Mouse (Mus musculus) brain, embryonic 14.5 days (tissue): ENCODE measurements around the gene Gpr1. TPM values are rescaled to one million over a fixed set of nuclear protein-coding genes. Genes with fewer than 3 reads are reported as not detected.
"Not testable (repeated sequence)": the region's sequence is repeated elsewhere in the genome, so short reads cannot be mapped to it uniquely, and the experiment has no call there.

Source experiments
- DNase-seq: peaks from one replicate; pipeline ENCODE4 v3.0.0-alpha.2; 2011; ENCODE audit warnings: low read depth
- CTCF ChIP-seq: fragments of 200-500 bp; IDR thresholded peaks from 2 replicates; pipeline ENCODE4 v1.5.1; 2012; ENCODE audit warnings: inconsistent platforms, mild to moderate bottlenecking, moderate library complexity, borderline replicate concordance; ENCODE audit not compliant: insufficient read depth, insufficient read length; ENCODE audit errors: extremely low read depth
- POLR2A ChIP-seq: fragments of 200-500 bp; IDR thresholded peaks from 2 replicates; pipeline ENCODE4 v1.6.1; 2012; ENCODE audit warnings: mild to moderate bottlenecking, inconsistent platforms, borderline replicate concordance; ENCODE audit not compliant: poor library complexity, insufficient read depth, insufficient read length, severe bottlenecking; ENCODE audit errors: extremely low read depth
- polyA plus RNA-seq: library from polyadenylated mRNA; depleted of rRNA; stranded (reverse); fragments of >200 nt; gene quantifications from 2 replicates; pipeline ENCODE4 v1.2.3, GENCODE M21; 2012

The Gpr1 gene
- polyA plus RNA-seq, 1 experiment, result 0.45 TPM

DNA sequence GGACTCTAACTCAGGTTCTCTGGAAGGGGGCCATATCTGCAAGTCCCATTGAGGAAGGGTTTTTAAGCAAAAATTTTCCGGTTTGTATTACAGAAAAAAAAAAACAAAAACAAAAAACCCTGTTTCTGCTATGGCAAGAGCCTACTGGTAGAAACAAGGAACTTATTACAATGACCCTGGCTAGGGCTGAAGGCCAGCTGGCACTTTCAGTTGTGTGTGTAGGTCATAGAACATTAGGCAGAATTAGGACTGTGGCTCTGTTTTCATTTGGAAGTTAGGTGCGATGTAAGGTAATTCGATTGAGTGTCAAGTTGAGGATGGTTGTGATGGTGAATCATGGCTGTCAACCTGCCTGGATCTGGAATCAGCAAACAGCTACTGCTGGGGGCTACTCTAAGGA lies 25.8 kb downstream of the Gpr1 start:
- DNase-seq, result no peak
- TF ChIP-seq POLR2A (no peak), CTCF (no peak)

DNA sequence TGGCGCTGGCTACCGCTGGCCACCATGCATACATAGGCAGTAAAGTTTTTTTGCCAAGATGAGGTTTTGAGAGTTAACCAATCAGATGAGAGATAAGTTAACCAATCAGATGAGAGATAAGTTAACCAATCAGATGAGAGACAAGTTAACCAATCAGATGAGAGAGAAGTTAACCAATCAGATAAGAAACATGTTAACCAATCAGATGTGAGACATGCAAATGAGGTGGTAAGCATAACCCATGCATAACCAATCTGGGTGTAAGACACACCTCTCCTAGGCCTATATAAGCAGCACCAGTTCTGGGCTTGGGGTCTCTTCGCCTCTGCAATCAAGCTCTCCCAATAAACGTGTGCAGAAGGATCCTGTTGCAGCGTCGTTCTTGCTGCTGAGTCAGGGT lies 28.9 kb downstream of the Gpr1 start:
- not testable (repeated sequence) for DNase-seq

DNA sequence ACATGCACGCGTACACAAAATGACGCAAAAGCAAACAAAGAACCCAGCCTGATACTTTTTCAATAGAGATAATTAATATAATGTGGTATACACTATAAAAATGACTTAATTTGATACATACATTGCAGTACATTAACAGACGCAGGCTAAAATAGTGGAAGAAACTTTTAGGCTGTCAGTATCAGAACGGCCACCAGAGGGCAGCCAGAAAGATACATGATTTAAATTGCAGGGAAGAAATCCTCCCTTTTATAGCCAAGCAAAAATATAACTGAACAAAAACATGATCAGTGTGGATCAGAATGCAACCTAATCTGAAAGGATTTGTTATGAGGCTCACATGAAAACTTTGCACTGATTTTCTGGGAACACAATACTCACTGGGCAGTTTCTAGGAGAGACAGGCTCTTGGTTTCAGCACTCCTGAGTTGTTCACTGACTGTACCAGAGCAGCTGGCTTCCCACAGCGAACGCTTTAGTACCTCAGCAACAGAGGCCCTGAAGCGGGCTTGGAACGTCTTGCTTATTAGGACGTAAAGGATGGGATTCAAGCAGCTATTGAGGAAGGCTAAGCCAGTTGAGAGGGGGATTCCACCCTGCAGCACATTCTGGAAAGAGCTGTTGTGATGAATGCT lies 31.6 kb downstream of the Gpr1 start:
- DNase-seq, result peak; percentile 77
- TF ChIP-seq POLR2A (no peak), CTCF (peak; percentile 52; the same call in 1 of the 2 replicates)

DNA sequence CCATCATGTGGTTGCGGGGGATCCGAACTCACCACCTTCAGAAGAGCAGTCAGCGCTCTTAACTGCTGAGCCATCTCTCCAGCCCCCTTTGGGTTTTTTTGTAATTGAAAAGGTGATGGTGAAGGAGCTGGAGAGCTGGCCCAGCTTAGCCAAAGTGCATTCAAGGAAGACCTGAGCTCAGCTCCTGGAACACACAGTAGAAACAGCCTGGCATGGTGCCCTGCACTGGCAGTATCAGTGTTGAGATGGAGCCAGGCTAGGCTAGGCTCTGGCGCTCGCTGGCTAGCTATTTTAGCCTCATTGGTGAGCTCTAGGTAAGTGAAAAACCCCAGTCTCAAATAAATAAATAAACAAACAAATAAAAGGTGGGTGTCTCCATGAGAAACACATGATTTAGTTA lies 32.1 kb downstream of the Gpr1 start:
- TF ChIP-seq POLR2A, result no peak
- TF ChIP-seq CTCF, result no peak
- DNase-seq, result peak; percentile 63

DNA sequence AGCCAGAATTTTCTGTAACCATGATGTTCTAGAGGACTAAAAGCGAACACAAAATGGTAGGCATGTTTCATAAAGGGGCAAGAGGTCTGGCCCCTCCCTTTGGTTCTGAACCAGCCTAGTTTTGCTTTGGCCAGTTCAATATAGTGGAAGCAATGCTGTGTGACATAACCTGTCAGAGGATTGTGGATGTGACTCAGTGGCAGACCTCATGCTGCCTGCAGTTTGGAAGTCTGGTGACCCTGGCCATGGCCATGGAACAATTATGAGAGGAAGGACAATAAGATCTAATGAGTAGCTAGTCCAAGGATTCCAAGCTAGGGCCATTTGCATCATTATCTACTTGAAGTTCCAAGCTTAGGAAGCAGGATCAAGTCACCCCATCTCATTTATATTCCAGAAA lies 32.9 kb downstream of the Gpr1 start:
- no peak for DNase-seq
- TF ChIP-seq CTCF (no peak), POLR2A (no peak)

DNA sequence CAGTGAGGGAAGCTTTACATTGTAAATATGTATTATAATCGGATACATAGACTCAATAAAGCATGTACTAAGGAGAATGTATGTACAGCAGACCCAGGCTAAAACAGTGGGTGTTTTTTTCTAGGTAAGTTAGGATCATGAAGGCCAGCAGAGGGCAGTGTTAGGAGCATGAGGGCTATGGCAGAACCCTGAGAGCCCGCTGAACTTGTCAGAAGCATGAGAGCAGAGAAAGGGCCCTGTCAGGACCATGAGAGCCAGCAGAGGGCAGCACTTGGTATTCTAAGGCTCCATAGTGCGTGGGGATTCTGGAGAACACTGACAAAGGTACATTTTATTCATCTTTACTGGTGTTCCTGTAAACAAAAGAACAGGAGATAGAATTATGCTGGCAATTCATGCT lies 33.3 kb downstream of the Gpr1 start:
- TF ChIP-seq CTCF (peak; percentile 97), POLR2A (no peak)
- DNase-seq, result peak; percentile 98

DNA sequence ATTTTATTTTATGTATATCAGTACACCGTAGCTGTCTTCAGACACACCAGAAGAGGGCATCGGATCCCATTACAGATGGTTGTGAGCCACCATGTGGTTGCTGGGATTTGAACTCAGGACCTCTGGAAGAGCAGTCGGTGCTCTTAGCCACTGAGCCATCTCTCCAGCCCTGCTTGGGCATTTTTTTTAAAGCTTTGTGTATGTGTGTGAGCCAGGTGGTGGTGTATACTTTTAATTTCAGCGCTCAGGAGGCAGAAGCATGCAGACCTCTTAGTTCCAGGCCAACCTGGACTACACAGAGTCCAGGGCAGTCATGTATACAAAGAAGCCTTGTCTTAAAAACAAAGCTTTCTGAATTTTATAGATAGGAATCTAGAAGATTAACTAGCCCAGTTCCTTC lies 33.8 kb downstream of the Gpr1 start:
- DNase-seq, result not testable (repeated sequence)

DNA sequence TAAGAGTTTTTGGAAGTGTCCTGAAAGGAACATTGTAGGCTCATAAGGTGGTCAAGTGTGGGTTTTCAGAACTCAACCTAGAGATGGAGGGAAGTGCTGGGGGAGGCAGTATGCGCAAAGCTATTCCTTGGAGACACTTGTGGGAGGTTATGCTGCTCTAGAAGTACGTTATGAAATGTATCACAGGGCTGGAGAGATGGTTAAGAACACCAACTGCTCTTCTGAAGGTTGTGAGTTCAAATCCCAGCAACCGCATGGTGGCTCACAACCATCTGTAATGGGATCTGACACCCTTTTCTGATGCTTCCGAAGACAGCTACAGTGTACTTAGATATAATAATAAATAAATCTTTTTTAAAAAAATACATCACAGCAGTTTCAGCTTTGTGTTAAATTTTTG lies 34.2 kb downstream of the Gpr1 start:
- TF ChIP-seq POLR2A (no peak), CTCF (no peak)
- no peak for DNase-seq

DNA sequence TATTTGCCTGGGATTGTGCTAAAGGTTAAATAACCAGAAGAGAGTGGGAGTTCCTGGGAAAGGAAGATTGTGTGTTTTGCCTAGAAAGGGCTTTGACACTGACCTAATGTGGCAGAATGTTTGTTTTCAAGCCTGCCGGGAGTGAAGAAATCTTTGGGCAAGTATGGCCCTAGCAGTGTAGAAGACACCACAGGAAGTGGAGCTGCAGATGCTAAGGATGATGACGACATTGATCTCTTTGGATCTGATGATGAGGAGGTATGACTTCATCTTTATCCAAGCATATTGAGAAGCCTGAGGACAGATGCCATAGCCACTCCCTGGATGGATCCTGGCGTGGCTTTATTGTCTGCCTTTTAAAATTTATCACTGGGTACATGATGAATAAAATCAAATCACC lies 36.0 kb downstream of the Gpr1 start:
- DNase-seq, result no peak
- no peak for TF ChIP-seq CTCF
- TF ChIP-seq POLR2A, result no peak

DNA sequence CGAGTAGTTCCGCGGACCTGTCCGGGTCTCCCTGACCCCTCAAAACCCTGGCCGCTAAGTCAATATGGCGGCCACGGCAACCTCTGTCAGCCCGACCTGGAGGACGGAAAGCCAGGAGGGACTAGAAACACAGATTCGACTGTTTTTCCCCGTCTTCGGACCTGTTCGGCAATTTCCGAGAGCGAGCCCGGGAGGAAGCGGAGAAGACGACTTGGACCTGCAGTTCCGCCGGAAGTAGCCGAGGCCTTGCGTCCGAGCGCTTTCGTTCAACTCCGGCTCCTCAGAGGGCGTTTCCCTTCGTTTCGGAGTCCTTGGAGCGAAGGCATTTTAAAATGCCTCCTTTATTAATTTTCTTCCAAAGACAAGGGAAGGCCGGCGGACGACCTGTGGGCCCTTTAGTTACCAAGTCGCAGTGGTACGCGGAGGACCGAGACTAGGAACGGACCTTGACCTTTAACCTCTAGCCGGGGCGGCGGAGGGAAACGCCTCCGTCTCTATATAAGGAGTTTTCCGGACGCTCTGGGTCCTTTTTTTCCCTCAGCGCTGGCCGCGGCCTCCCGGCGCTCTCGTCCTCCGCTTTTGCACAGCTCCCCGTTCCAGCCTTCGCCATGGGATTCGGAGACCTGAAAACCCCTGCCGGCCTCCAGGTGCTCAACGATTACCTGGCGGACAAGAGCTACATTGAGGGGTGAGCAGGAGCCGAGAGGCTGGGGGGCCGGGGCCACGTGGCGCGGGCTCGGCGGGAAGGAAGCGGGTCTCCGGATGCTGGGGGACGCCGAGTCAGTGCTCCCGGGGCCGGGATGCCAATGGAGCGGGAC lies 37.5 kb downstream of the Gpr1 start, which contains the start of the genes Eef1b2 and Ndufs1:
Gene Eef1b2 (plus strand): TSS at position 222 of the 818 bp plus-strand sequence.
Gene Ndufs1 (minus strand): TSS at position 230 of the 818 bp plus-strand sequence.
- peak; percentile 99 for DNase-seq
- TF ChIP-seq CTCF (no peak), POLR2A (peak; percentile 26; the same call in 1 of the 2 replicates)

DNA sequence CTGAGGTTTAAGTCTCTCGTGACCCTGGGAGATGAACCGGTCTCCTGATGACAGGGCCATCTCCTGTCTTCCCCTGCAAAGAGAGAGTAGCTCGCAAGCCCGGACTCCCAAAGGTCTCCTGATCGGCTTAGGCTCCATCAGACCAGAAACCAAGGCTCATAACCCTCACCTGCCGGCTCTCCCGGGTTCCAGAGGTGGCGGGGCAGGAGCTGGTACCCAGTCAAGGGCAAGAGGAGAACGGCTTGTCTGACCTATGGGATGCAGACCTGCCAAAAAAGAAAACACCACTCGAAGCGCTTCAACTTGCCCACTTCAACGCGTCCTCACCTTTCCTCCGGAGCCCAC lies 38.1 kb downstream of the Gpr1 start:
- TF ChIP-seq CTCF, result no peak
- TF ChIP-seq POLR2A, result no peak
- no peak for DNase-seq

DNA sequence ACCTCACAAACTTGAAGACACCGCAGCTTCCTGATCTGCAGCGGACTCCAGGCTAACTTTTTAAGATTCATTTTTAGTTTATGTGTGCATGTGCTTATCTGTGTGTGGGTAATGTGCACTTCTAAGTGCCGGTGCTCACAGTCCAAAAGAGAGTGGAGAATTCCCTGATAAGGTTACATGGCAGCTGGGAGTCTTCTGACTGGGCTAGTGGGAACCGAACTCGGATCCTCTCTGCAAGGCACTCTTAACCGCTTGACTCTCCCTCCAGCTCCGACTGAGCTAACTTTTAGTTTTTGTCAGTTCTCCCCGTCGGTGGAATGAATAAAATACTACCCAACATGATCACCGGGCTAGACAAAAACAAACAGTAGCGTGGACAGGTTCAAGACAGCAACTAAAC lies 38.5 kb downstream of the Gpr1 start:
- no peak for DNase-seq
- no peak for TF ChIP-seq POLR2A
